Mouse (Mus musculus) adipose tissue, adult 10 weeks (tissue): ENCODE data around the gene Ptchd1. TPM values are rescaled to one million over a fixed set of nuclear protein-coding genes. Genes with fewer than 3 reads are reported as not detected.

Experiments
- polyA plus RNA-seq: library from polyadenylated mRNA; stranded (reverse); fragments of 350-450 nt; fragmentation: Illumina TruSeq; extraction: RNeasy Lipid Tissue Mini Kit (QIAGEN cat#74804); gene quantifications from one replicate; pipeline ENCODE4 v1.2.3, GENCODE M21; 2014; ENCODE audit warnings: low read depth, low replicate concordance

The Ptchd1 gene
- 0.29 TPM for polyA plus RNA-seq

GRCm38 (mm10) chrX:155623701-155624281 is at the start of gene Ptchd1:
TSS of gene Ptchd1 (minus strand) at chrX:155623814.

GRCm38 (mm10) chrX:155624341-155624841 is 777 bp upstream of the Ptchd1 start, which contains the start of gene Gm15155:
TSS of gene Gm15155 (plus strand) at chrX:155624741.

Other genes with a start within 250 kb of the Ptchd1 start
- gene Gm15155, start 927 bp upstream of the Ptchd1 start, polyA plus RNA-seq = not detected